Mouse (Mus musculus) lung, adult 2 months (tissue): ENCODE data around the gene Gpx4.

Experiments used
- CTCF ChIP-seq: fragments of 200-500 bp; IDR thresholded peaks from 2 replicates; pipeline ENCODE4 v1.5.1; 2011; ENCODE audit warnings: mild to moderate bottlenecking, low read length, control low read depth; ENCODE audit not compliant: insufficient read depth
- POLR2A ChIP-seq: fragments of 200-500 bp; IDR thresholded peaks from 2 replicates; pipeline ENCODE4 v1.6.1; 2011; ENCODE audit warnings: low read depth, mild to moderate bottlenecking, control low read depth, low read length, borderline replicate concordance; ENCODE audit errors: extremely low read depth

- TF ChIP-seq POLR2A (no peak), CTCF (no peak)
Measured at GRCm38 (mm10) chr10:80097275-80097674, 50.3 kb downstream of the Gpx4 start.
